Mouse (Mus musculus): ENCODE data around the gene Slc24a4.
A peak's percentile ranks its signal among the peaks of the same experiment; 100 is the strongest.
"Not testable (repeated sequence)": the region's sequence is repeated elsewhere in the genome, so short reads cannot be mapped to it uniquely, and the experiment has no call there.

The Slc24a4 gene

GRCm38 (mm10) chr12:102166691-102167261 is 38.2 kb downstream of the Slc24a4 start:
- no peak for DNase-seq (ENCODE audit: low read depth)

GRCm38 (mm10) chr12:102167302-102167701 is 38.8 kb downstream of the Slc24a4 start:
- no peak for DNase-seq (ENCODE audit: low read depth)

- DNase-seq (ENCODE audit: low read depth): no peak
Measured at GRCm38 (mm10) chr12:102172746-102173145, 44.2 kb downstream of the Slc24a4 start.

GRCm38 (mm10) chr12:102173345-102173744 is 44.8 kb downstream of the Slc24a4 start:
- no peak for DNase-seq (ENCODE audit: low read depth)

- no peak for DNase-seq (ENCODE audit: low read depth)
Measured at GRCm38 (mm10) chr12:102180371-102181074, 52.0 kb downstream of the Slc24a4 start.

GRCm38 (mm10) chr12:102181799-102182357 is 53.3 kb downstream of the Slc24a4 start:
- DNase-seq (ENCODE audit: low read depth): peak; percentile 52

- no peak for DNase-seq (ENCODE audit: low read depth)
Measured at GRCm38 (mm10) chr12:102182621-102183020, 54.1 kb downstream of the Slc24a4 start.

- no peak for DNase-seq (ENCODE audit: low read depth)
Measured at GRCm38 (mm10) chr12:102183201-102183600, 54.7 kb downstream of the Slc24a4 start.

- no peak for DNase-seq (ENCODE audit: low read depth)
Measured at GRCm38 (mm10) chr12:102190820-102191219, 62.3 kb downstream of the Slc24a4 start.

GRCm38 (mm10) chr12:102201516-102201915 is 73.0 kb downstream of the Slc24a4 start:
- DNase-seq (ENCODE audit: low read depth): no peak

GRCm38 (mm10) chr12:102202901-102203300 is 74.4 kb downstream of the Slc24a4 start:
- no peak for DNase-seq (ENCODE audit: low read depth)

- DNase-seq (ENCODE audit: low read depth): no peak
Measured at GRCm38 (mm10) chr12:102206471-102206870, 77.9 kb downstream of the Slc24a4 start.

GRCm38 (mm10) chr12:102207245-102207644 is 78.7 kb downstream of the Slc24a4 start:
- DNase-seq (ENCODE audit: low read depth): no peak

GRCm38 (mm10) chr12:102210801-102211200 is 82.3 kb downstream of the Slc24a4 start:
- no peak for DNase-seq (ENCODE audit: low read depth)

GRCm38 (mm10) chr12:102223404-102223803 is 94.9 kb downstream of the Slc24a4 start:
- no peak for DNase-seq (ENCODE audit: low read depth)

GRCm38 (mm10) chr12:102224112-102224511 is 95.6 kb downstream of the Slc24a4 start:
- DNase-seq (ENCODE audit: low read depth): not testable (repeated sequence)

GRCm38 (mm10) chr12:102225165-102225564 is 96.6 kb downstream of the Slc24a4 start:
- no peak for DNase-seq (ENCODE audit: low read depth)

GRCm38 (mm10) chr12:102235551-102235950 is 107.0 kb downstream of the Slc24a4 start:
- DNase-seq (ENCODE audit: low read depth): no peak

GRCm38 (mm10) chr12:102236317-102236716 is 107.8 kb downstream of the Slc24a4 start:
- no peak for DNase-seq (ENCODE audit: low read depth)

- no peak for DNase-seq (ENCODE audit: low read depth)
Measured at GRCm38 (mm10) chr12:102242076-102242722, 113.7 kb downstream of the Slc24a4 start.

GRCm38 (mm10) chr12:102243915-102244314 is 115.4 kb downstream of the Slc24a4 start:
- DNase-seq (ENCODE audit: low read depth): no peak

GRCm38 (mm10) chr12:102246226-102246625 is 117.7 kb downstream of the Slc24a4 start:
- DNase-seq (ENCODE audit: low read depth): no peak

GRCm38 (mm10) chr12:102248104-102248503 is 119.6 kb downstream of the Slc24a4 start:
- no peak for DNase-seq (ENCODE audit: low read depth)

Data from c-Kit-positive CD71-negative TER-119-negative erythroid progenitor cells, embryonic 14.5 days (primary cell).